Mouse (Mus musculus): ENCODE measurements around the gene Trpv5.

GRCm38 (mm10) chr6:41676530-41676929 is 4.0 kb downstream of the Trpv5 start:
- TF ChIP-seq POLR2A (IDR thresholded peaks at IDR 0.05; ENCODE audit: extremely low read depth, insufficient read depth, low read length) (no peak), CTCF (IDR thresholded peaks at IDR 0.05; ENCODE audit: extremely low read depth, insufficient read depth, low read length) (no peak)

Measured in cortical plate, adult 2 months (tissue).